In the genomic region with DNA sequence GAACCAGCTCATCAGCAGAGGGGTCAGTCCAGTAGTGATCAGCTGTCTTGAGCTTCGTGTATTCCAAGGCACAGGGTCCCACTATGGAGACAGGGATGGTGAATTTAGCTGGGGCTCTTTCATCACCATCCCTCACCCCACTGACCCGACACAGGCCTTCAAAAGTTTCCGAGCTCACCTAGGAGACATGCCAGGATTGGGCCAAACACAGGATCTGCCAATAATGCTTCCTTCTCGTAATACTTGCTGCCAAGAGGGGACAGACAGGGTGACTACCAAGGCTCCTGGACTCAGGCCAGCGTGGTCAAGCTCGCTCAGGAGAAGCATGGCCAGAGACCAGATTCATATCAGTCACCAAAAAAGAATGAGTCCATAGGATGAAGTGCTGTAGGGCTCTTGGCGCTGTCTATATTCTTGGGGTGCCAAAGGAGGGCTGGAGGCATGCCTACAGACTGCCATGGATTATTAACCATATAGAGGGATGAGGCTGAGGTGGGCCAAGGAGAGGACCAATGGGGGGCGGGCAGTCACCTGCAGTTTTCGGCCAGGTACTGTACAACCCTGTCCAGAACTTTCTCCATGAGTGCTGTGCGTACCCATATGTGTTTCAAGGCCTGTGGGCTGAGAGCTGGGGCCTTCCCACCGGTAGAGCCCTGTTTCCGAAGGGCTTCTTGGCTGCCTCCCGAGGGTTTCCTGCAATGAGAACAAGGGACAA, we compare ENCODE assay signal across 13 mouse cellular contexts. TPM values are rescaled to one million over a fixed set of nuclear protein-coding genes. Genes with fewer than 3 reads are reported as not detected.
DNase-seq lines count a peak whose midpoint lies in the region; ATAC-seq lines count a peak whose summit lies in the region.
"Had no signal": no experiment of that assay in that cellular context is flagged by ENCODE, and none has a peak within 500 bp of the region (broad histone marks: within the 10 kb centered on the region; RNA-seq: fewer than 3 reads in every experiment).

No protein-coding gene starts in this region.

- no peaks in the 10 kb centered on the region for H3K9me3 ChIP-seq in midbrain, embryonic 16.5 days (replicated peaks; ENCODE audit: control insufficient read depth, low read length, poor library complexity, severe bottlenecking)
- H3K9me3 ChIP-seq: megakaryocyte, embryonic 14.5 days had no signal

- H3K9ac ChIP-seq in midbrain, embryonic 16.5 days (ENCODE audit: low read depth, low read length): no peak overlapping the region

- no peak overlapping the region for H3K4me3 ChIP-seq in midbrain, embryonic 16.5 days (ENCODE audit: low read depth, low read length)
- H3K4me3 ChIP-seq: heart, adult 2 months; megakaryocyte, embryonic 14.5 days had no signal

- H3K4me2 ChIP-seq in midbrain, embryonic 16.5 days (ENCODE audit: low read length): no peak overlapping the region

- peaks cover 28% of the 10 kb centered on the region for H3K36me3 ChIP-seq in midbrain, embryonic 16.5 days (ENCODE audit: control insufficient read depth, insufficient read depth, low read length)

- H3K27me3 ChIP-seq in midbrain, embryonic 16.5 days (ENCODE audit: control insufficient read depth, insufficient read depth, low read depth, low read length): no peaks in the 10 kb centered on the region

- ATAC-seq in midbrain, embryonic 16.5 days: no peak
- ATAC-seq in megakaryocyte-erythroid progenitor cell, adult 5-6 weeks (replicated peaks; ENCODE audit: low FRiP score, low TSS enrichment, poor library complexity, severe bottlenecking): no peak
- ATAC-seq: inflammation-experienced regulatory T-cells, adult 6 months had no signal

- peak; percentile 34 for DNase-seq in gastrocnemius, postnatal 10 days
- DNase-seq in gastrocnemius, adult 8-10 months (ENCODE audit: low spot score in 2 of 2): no peak
- DNase-seq in testis, postnatal 10 days (ENCODE audit: low spot score): peak; percentile 47
- no peak for DNase-seq in testis, postnatal 14 days (ENCODE audit: low spot score)
- DNase-seq in cerebellum, adult 8-10 months: peak; percentile 44
- DNase-seq: heart, adult 2 months; heart, postnatal 10 days; liver; thymus, postnatal 4 days had no signal

- H3K27ac ChIP-seq in midbrain, embryonic 16.5 days (ENCODE audit: low read length): peak overlapping the region; percentile 81; the same call in 1 of the 2 replicates

- WGBS in midbrain, embryonic 16.5 days: 87% methylated on average over 13 of the region's 13 CpGs

- peaks cover 23% of the 10 kb centered on the region for H3K4me1 ChIP-seq in midbrain, embryonic 16.5 days (ENCODE audit: control insufficient read depth, insufficient read depth, low read length)

RNA-seq across cellular contexts. Expression of gene Sgsm2, which starts 28.7 kb away (rescaled TPM):
- total RNA-seq in gastrocnemius, postnatal 10 days (2021): 1 to 10 TPM; 4.6 to 6.9 TPM
- 1 to 10 TPM; 1.3 to 2.0 (median 1.7) TPM for total RNA-seq in gastrocnemius, adult 8-10 months (2022)
- 30.3 and 31.8 TPM in 2 replicates for polyA plus RNA-seq in midbrain, embryonic 16.5 days (2015; fragmentation: Nextera tagmentation; extraction: Ambion mirVana)
- total RNA-seq in megakaryocyte-erythroid progenitor cell, adult 5-6 weeks (2014; fragmentation: Nextera tagmentation): 8.3 and 10.3 TPM in 2 replicates
- 3.1 and 10.1 TPM in 2 replicates for total RNA-seq in megakaryocyte-erythroid progenitor cell, adult 5-6 weeks (2017)

RNA-seq across cellular contexts. Expression of gene Tsr1, which starts 29.7 kb away (rescaled TPM):
- total RNA-seq in gastrocnemius, postnatal 10 days (2021): 10 to 100 TPM; 25.7 to 26.1 TPM
- total RNA-seq in gastrocnemius, adult 8-10 months (2022): 10 to 100 TPM; 26.3 to 39.2 (median 28.2) TPM
- polyA plus RNA-seq in midbrain, embryonic 16.5 days (2015; fragmentation: Nextera tagmentation; extraction: Ambion mirVana): 27.6 and 30.2 TPM in 2 replicates
- 80.0 and 80.7 TPM in 2 replicates for total RNA-seq in megakaryocyte-erythroid progenitor cell, adult 5-6 weeks (2014; fragmentation: Nextera tagmentation)
- total RNA-seq in megakaryocyte-erythroid progenitor cell, adult 5-6 weeks (2017): 139 and 154 TPM in 2 replicates

RNA-seq across cellular contexts. Expression of gene Mnt, which starts 37.5 kb away (rescaled TPM):
- 1 to 10 TPM; 7.6 to 9.8 TPM for total RNA-seq in gastrocnemius, postnatal 10 days (2021)
- total RNA-seq in gastrocnemius, adult 8-10 months (2022): 10 to 100 TPM in 1 of 4 experiments, 1 to 10 TPM in 3; 5.8 to 11.7 (median 7.8) TPM
- polyA plus RNA-seq in midbrain, embryonic 16.5 days (2015; fragmentation: Nextera tagmentation; extraction: Ambion mirVana): 7.6 and 8.6 TPM in 2 replicates
- total RNA-seq in megakaryocyte-erythroid progenitor cell, adult 5-6 weeks (2014; fragmentation: Nextera tagmentation): 9.1 and 17.1 TPM in 2 replicates
- total RNA-seq in megakaryocyte-erythroid progenitor cell, adult 5-6 weeks (2017): 2.6 and 3.6 TPM in 2 replicates

RNA-seq across cellular contexts. Expression of gene Smg6, which starts 57.4 kb away (rescaled TPM):
- 10 to 100 TPM; 15.2 to 18.5 TPM for total RNA-seq in gastrocnemius, postnatal 10 days (2021)
- 10 to 100 TPM; 10.3 to 13.0 (median 11.7) TPM for total RNA-seq in gastrocnemius, adult 8-10 months (2022)
- 14.6 and 17.4 TPM in 2 replicates for polyA plus RNA-seq in midbrain, embryonic 16.5 days (2015; fragmentation: Nextera tagmentation; extraction: Ambion mirVana)
- 39.9 and 41.6 TPM in 2 replicates for total RNA-seq in megakaryocyte-erythroid progenitor cell, adult 5-6 weeks (2014; fragmentation: Nextera tagmentation)
- total RNA-seq in megakaryocyte-erythroid progenitor cell, adult 5-6 weeks (2017): 41.3 and 49.0 TPM in 2 replicates

RNA-seq across cellular contexts. Expression of gene Srr, which starts 57.5 kb away (rescaled TPM):
- total RNA-seq in gastrocnemius, postnatal 10 days (2021): 10 to 100 TPM; 24.7 to 28.0 TPM
- 10 to 100 TPM; 15.8 to 19.1 (median 17.0) TPM for total RNA-seq in gastrocnemius, adult 8-10 months (2022)
- 40.9 and 44.2 TPM in 2 replicates for polyA plus RNA-seq in midbrain, embryonic 16.5 days (2015; fragmentation: Nextera tagmentation; extraction: Ambion mirVana)
- total RNA-seq in megakaryocyte-erythroid progenitor cell, adult 5-6 weeks (2014; fragmentation: Nextera tagmentation): 6.9 and 9.7 TPM in 2 replicates
- 4.9 and 7.4 TPM in 2 replicates for total RNA-seq in megakaryocyte-erythroid progenitor cell, adult 5-6 weeks (2017)

Comparison
In these comparisons a context has a peak if more than half of its experiments do, and no peak if none do; other contexts are left out.
1. DNase-seq: peak in gastrocnemius, postnatal 10 days (single experiment), testis, postnatal 10 days (single experiment) and cerebellum, adult 8-10 months (single experiment); none in gastrocnemius, adult 8-10 months (0 of 2) and testis, postnatal 14 days (single experiment).